Mouse (Mus musculus): ENCODE measurements around the gene Gm26620. TPM values are rescaled to one million over a fixed set of nuclear protein-coding genes. Genes with fewer than 3 reads are reported as not detected.

Gene Gm26620
- polyA plus RNA-seq, 1 experiment = 0.06 TPM

DNA sequence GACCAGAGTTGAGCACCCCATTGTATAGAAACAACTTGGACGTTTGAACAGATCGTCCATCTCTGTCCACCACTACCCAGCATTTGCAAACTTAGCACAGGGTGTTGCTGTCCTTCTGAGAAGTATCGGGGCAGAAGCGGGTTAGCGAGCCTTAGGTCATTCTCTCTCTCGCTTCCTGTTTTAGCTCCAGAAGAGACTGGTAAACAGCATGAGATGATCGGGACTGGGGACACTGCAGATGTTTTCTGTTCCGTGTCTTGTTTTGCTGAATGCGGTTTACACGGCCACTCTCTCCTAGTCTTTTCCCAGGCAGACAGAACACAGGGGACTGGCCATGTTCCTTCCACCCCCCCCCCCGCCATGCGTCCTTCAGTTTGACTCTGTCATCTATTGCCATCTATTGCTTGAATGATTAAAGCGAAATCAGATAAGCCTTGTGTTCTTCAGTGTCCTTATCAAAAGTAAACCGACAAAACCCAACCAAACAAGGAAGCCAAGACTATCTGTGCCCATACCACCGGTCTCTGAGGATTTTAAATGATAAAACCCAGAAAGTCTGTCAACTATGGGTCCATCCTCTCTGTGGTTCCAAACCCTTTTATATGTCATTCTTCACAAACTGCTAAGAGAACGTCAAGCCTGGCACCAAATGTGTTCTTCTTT is 13.7 kb downstream of the Gm26620 start:
- H3K4me3 ChIP-seq = no peak overlapping the region
- H3K27me3 ChIP-seq (ENCODE audit: control insufficient read depth, insufficient read depth, insufficient read length) = no peaks in the 10 kb centered on the region
- no peaks in the 10 kb centered on the region for H3K36me3 ChIP-seq (ENCODE audit: control insufficient read depth, insufficient read depth)
- H3K79me2 ChIP-seq (ENCODE audit: control insufficient read depth, insufficient read depth) = no peaks in the 10 kb centered on the region
- H3K4me2 ChIP-seq (ENCODE audit: low read depth) = no peak overlapping the region
- no peak overlapping the region for H3ac ChIP-seq (ENCODE audit: control insufficient read depth, insufficient read length)
- TF ChIP-seq POLR2A (IDR thresholded peaks at IDR 0.05; ENCODE audit: insufficient read length, low read depth) (no peak), CEBPB (IDR thresholded peaks at IDR 0.05; ENCODE audit: insufficient read depth, poor library complexity, severe bottlenecking) (no peak), MYOG (IDR thresholded peaks at IDR 0.05; ENCODE audit: control insufficient read depth in 1 of 3, insufficient read depth in 1 of 3, insufficient read length in 2 of 3, low read depth in 2 of 3) (no peak), POLR2AphosphoS2 (IDR thresholded peaks at IDR 0.05; ENCODE audit: insufficient read length, low read depth) (no peak), MYOD1 (IDR thresholded peaks at IDR 0.05; ENCODE audit: control insufficient read depth in 1 of 3, insufficient read length in 2 of 3, low read depth in 2 of 3) (no peak), REST (IDR thresholded peaks at IDR 0.05; ENCODE audit: insufficient read depth, insufficient read length) (no peak), TCF12 (IDR thresholded peaks at IDR 0.05; ENCODE audit: insufficient read depth, poor library complexity, severe bottlenecking) (no peak), USF1 (IDR thresholded peaks at IDR 0.05; ENCODE audit: low read depth) (no peak), E2F4 (IDR thresholded peaks at IDR 0.05; ENCODE audit: insufficient read depth) (no peak), MAX (IDR thresholded peaks at IDR 0.05; ENCODE audit: low read depth) (no peak), TCF3 (IDR thresholded peaks at IDR 0.05; ENCODE audit: insufficient read length, low read depth) (no peak), SRF (IDR thresholded peaks at IDR 0.05; ENCODE audit: control insufficient read depth, insufficient read length, low read depth) (no peak)

DNA sequence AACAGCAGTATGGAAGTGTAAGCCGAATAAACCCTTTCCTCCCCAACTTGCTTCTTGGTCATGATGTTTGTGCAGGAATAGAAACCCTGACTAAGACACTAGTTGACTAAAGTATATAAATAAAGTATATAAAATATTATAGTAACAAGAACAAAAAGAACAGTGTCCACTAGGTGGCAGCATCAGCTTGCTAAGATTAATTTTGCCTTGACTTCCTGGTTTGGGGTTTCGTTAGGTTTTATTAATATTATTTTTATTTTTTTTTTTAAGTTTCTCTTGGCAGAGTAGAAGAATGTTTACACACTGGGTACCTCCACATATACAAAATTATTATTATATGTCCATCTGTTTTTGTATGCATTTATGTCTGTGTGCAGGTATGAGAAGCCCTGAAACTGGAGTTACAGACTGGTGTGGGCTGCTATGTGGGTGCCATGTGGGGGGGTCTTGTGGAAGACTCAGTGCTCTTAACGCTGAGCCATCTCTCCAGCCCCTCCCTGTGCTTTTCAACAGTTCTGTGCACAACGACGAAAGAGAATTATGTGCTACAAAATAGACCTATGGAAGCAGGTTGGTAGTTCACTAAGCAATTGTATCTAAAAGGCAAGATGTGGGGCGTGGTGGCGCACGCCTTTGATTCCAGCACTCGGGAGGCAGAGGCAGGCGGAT is 16.1 kb downstream of the Gm26620 start:
- no peaks in the 10 kb centered on the region for H3K36me3 ChIP-seq (ENCODE audit: control insufficient read depth, insufficient read depth)
- no peaks in the 10 kb centered on the region for H3K79me2 ChIP-seq (ENCODE audit: control insufficient read depth, insufficient read depth)
- TF ChIP-seq USF1 (IDR thresholded peaks at IDR 0.05; ENCODE audit: low read depth) (no peak), TCF3 (IDR thresholded peaks at IDR 0.05; ENCODE audit: insufficient read length, low read depth) (no peak), MAX (IDR thresholded peaks at IDR 0.05; ENCODE audit: low read depth) (no peak), MYOG (IDR thresholded peaks at IDR 0.05; ENCODE audit: control insufficient read depth in 1 of 3, insufficient read depth in 1 of 3, insufficient read length in 2 of 3, low read depth in 2 of 3) (no peak), MYOD1 (IDR thresholded peaks at IDR 0.05; ENCODE audit: control insufficient read depth in 1 of 3, insufficient read length in 2 of 3, low read depth in 2 of 3) (no peak), TCF12 (IDR thresholded peaks at IDR 0.05; ENCODE audit: insufficient read depth, poor library complexity, severe bottlenecking) (no peak), POLR2A (IDR thresholded peaks at IDR 0.05; ENCODE audit: insufficient read length, low read depth) (no peak), E2F4 (IDR thresholded peaks at IDR 0.05; ENCODE audit: insufficient read depth) (no peak), REST (IDR thresholded peaks at IDR 0.05; ENCODE audit: insufficient read depth, insufficient read length) (no peak), CEBPB (IDR thresholded peaks at IDR 0.05; ENCODE audit: insufficient read depth, poor library complexity, severe bottlenecking) (no peak), POLR2AphosphoS2 (IDR thresholded peaks at IDR 0.05; ENCODE audit: insufficient read length, low read depth) (no peak), SRF (IDR thresholded peaks at IDR 0.05; ENCODE audit: control insufficient read depth, insufficient read length, low read depth) (no peak)
- H3ac ChIP-seq (ENCODE audit: control insufficient read depth, insufficient read length) = no peak overlapping the region
- peak overlapping the region; percentile 53 for H3K4me2 ChIP-seq (ENCODE audit: low read depth)
- H3K4me3 ChIP-seq = no peak overlapping the region
- H3K27me3 ChIP-seq (ENCODE audit: control insufficient read depth, insufficient read depth, insufficient read length) = no peaks in the 10 kb centered on the region

DNA sequence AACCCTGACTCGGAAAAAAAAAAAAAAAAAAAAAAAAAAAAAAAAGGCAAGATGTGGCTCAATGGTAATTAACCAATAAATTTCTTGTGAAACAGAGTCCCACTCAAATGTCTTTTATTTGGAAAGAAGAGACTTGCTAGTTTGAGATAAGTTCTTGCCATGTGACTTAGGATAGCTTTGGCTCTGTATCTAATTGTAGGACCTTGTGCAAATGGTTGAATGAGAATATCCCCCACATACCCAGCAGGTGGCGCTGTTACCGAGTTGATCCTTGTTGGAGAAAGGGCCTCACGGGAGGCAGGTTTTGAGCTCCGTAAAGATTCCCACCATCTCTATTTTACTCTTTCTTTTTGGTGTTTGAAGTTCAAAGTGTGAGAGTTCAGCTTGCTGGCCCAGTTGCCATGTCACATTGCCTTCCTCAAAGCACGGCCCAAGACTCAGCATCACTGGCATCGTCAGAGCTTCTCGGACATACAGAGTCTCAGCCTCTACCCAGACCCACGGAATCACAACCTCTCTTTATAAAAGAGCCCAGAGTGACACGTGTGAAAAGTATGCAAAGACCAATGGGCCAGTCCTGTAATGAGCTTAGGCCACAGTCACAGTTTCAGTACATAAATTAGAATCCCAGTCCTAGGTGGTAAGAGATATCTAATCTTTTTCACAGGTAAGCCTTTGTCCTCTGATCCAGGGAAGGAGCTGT is 16.8 kb downstream of the Gm26620 start:
- no peak for TF ChIP-seq MAX (IDR thresholded peaks at IDR 0.05; ENCODE audit: low read depth)
- TF ChIP-seq USF1 (IDR thresholded peaks at IDR 0.05; ENCODE audit: low read depth) = peak; percentile 43
- H3K79me2 ChIP-seq (ENCODE audit: control insufficient read depth, insufficient read depth) = no peaks in the 10 kb centered on the region
- no peaks in the 10 kb centered on the region for H3K36me3 ChIP-seq (ENCODE audit: control insufficient read depth, insufficient read depth)
- peak overlapping the region; percentile 53 for H3K4me2 ChIP-seq (ENCODE audit: low read depth)
- no peak overlapping the region for H3ac ChIP-seq (ENCODE audit: control insufficient read depth, insufficient read length)
- H3K27me3 ChIP-seq (ENCODE audit: control insufficient read depth, insufficient read depth, insufficient read length) = no peaks in the 10 kb centered on the region
- no peak overlapping the region for H3K4me3 ChIP-seq

DNA sequence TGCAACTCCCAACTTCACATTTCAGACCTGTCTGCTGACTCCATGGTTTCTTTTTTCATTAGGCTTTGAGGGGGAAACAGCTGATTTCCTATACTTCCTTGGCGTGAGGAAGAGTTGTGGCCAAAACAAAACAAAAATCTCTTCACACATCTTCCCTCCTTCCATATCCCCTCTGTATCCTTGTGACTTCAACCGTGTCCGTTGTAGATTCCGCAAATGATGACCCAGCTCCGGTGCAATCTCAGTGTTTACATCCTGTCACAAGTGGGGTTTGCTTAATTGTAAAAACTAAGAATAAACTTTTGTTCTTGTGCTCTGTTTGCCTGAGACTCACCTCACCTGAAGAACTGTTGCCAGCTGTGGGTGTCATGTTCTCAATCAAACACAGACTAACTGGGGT is 18.6 kb downstream of the Gm26620 start:
- Histone ChIP-seq H3K79me2 (ENCODE audit: control insufficient read depth, insufficient read depth) (no peaks in the 10 kb centered on the region), H3K4me2 (ENCODE audit: low read depth) (no peak overlapping the region), H3K36me3 (ENCODE audit: control insufficient read depth, insufficient read depth) (no peaks in the 10 kb centered on the region), H3ac (ENCODE audit: control insufficient read depth, insufficient read length) (no peak overlapping the region), H3K4me3 (no peak overlapping the region), H3K27me3 (ENCODE audit: control insufficient read depth, insufficient read depth, insufficient read length) (no peaks in the 10 kb centered on the region)
- TF ChIP-seq USF1 (IDR thresholded peaks at IDR 0.05; ENCODE audit: low read depth) = no peak
- TF ChIP-seq TCF12 (IDR thresholded peaks at IDR 0.05; ENCODE audit: insufficient read depth, poor library complexity, severe bottlenecking) = no peak
- TF ChIP-seq MYOD1 (IDR thresholded peaks at IDR 0.05; ENCODE audit: control insufficient read depth in 1 of 3, insufficient read length in 2 of 3, low read depth in 2 of 3) = no peak
- TF ChIP-seq CEBPB (IDR thresholded peaks at IDR 0.05; ENCODE audit: insufficient read depth, poor library complexity, severe bottlenecking) = no peak

DNA sequence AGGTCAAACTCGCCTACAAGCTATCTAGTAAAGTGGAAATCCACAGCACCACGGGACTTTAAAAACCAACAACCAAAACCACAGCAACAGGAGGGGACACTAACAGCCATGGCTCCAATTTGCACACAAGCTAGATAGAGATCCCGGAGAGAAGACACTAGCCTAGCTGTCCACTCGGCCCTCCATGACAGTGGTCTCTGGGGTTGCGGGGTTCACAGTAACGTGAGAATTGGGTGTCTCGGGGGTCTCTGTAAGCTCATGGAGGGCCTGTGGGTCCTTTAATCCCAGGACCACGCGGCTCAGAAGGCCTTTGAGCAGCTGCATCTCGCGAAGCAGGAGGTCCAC is 22.2 kb downstream of the Gm26620 start:
- Histone ChIP-seq H3K4me2 (ENCODE audit: low read depth) (no peak overlapping the region), H3K36me3 (ENCODE audit: control insufficient read depth, insufficient read depth) (no peaks in the 10 kb centered on the region), H3ac (ENCODE audit: control insufficient read depth, insufficient read length) (no peak overlapping the region), H3K79me2 (ENCODE audit: control insufficient read depth, insufficient read depth) (no peaks in the 10 kb centered on the region), H3K4me3 (no peak overlapping the region), H3K27me3 (ENCODE audit: control insufficient read depth, insufficient read depth, insufficient read length) (no peaks in the 10 kb centered on the region)
- TF ChIP-seq E2F4 (IDR thresholded peaks at IDR 0.05; ENCODE audit: insufficient read depth) (no peak), SRF (IDR thresholded peaks at IDR 0.05; ENCODE audit: control insufficient read depth, insufficient read length, low read depth) (no peak), TCF3 (IDR thresholded peaks at IDR 0.05; ENCODE audit: insufficient read length, low read depth) (no peak), USF1 (IDR thresholded peaks at IDR 0.05; ENCODE audit: low read depth) (no peak), TCF12 (IDR thresholded peaks at IDR 0.05; ENCODE audit: insufficient read depth, poor library complexity, severe bottlenecking) (no peak), POLR2AphosphoS2 (IDR thresholded peaks at IDR 0.05; ENCODE audit: insufficient read length, low read depth) (no peak), MYOD1 (IDR thresholded peaks at IDR 0.05; ENCODE audit: control insufficient read depth in 1 of 3, insufficient read length in 2 of 3, low read depth in 2 of 3) (no peak), MYOG (IDR thresholded peaks at IDR 0.05; ENCODE audit: control insufficient read depth in 1 of 3, insufficient read depth in 1 of 3, insufficient read length in 2 of 3, low read depth in 2 of 3) (no peak), REST (IDR thresholded peaks at IDR 0.05; ENCODE audit: insufficient read depth, insufficient read length) (no peak), CEBPB (IDR thresholded peaks at IDR 0.05; ENCODE audit: insufficient read depth, poor library complexity, severe bottlenecking) (no peak), MAX (IDR thresholded peaks at IDR 0.05; ENCODE audit: low read depth) (no peak)

Data from myocyte (in vitro differentiated cells).